Comparison of ENCODE assay signal across 12 mouse cellular contexts in genomic region chr13:12925604-12926003, GRCm38 (mm10).
DNase-seq lines count a peak whose midpoint lies in the region; ATAC-seq and TF ChIP-seq lines count a peak whose summit lies in the region.
"Had no signal": no experiment of that assay in that cellular context is flagged by ENCODE, and none has a peak within 500 bp of the region (broad histone marks: within the 10 kb centered on the region; RNA-seq: fewer than 3 reads in every experiment).

No protein-coding gene starts in this region.

- H3K4me2 ChIP-seq in hindbrain, embryonic 12.5 days (replicated peaks) = no peak overlapping the region
- no peak overlapping the region for H3K4me2 ChIP-seq in hindbrain, embryonic 13.5 days
- no peak overlapping the region for H3K4me2 ChIP-seq in stomach, embryonic 15.5 days

- peak; percentile 51; the same call in 1 of the 2 replicates for ATAC-seq in hindbrain, embryonic 12.5 days (ENCODE audit: low FRiP score)
- ATAC-seq in hindbrain, embryonic 13.5 days (ENCODE audit: low FRiP score) = no peak
- 0 out of 2 replicates have a peak, but pooled peaks have one; percentile 9 for ATAC-seq in stomach, embryonic 15.5 days (ENCODE audit: insufficient read depth, low FRiP score, low read depth)

- no peak overlapping the region for H3K27ac ChIP-seq in hindbrain, embryonic 12.5 days
- H3K27ac ChIP-seq in hindbrain, embryonic 13.5 days = no peak overlapping the region
- H3K27ac ChIP-seq in bone marrow macrophage, adult 2 months (ENCODE audit: insufficient read depth, low read depth, low read length) = no peak overlapping the region
- no peak overlapping the region for H3K27ac ChIP-seq in stomach, embryonic 15.5 days

- no peak overlapping the region for H3K4me3 ChIP-seq in hindbrain, embryonic 12.5 days
- H3K4me3 ChIP-seq in hindbrain, embryonic 13.5 days = no peak overlapping the region
- no peak overlapping the region for H3K4me3 ChIP-seq in bone marrow macrophage, adult 2 months (ENCODE audit: insufficient read depth, low read length)
- no peak overlapping the region for H3K4me3 ChIP-seq in stomach, embryonic 15.5 days (replicated peaks)
- H3K4me3 ChIP-seq: myocyte had no signal

- TF ChIP-seq POLR2A in bone marrow macrophage, adult 2 months (IDR thresholded peaks at IDR 0.05; ENCODE audit: borderline replicate concordance, low read depth, low read length) = no peak

- peaks cover 75% of the 10 kb centered on the region for H3K9me3 ChIP-seq in hindbrain, embryonic 12.5 days (replicated peaks)
- peaks cover 68% of the 10 kb centered on the region for H3K9me3 ChIP-seq in hindbrain, embryonic 13.5 days
- peaks cover 33% of the 10 kb centered on the region for H3K9me3 ChIP-seq in stomach, embryonic 15.5 days

- 89% methylated on average over 14 of the region's 14 CpGs for WGBS in hindbrain, embryonic 12.5 days
- WGBS in hindbrain, embryonic 13.5 days = 91% methylated on average over 14 of the region's 14 CpGs
- WGBS in stomach, embryonic 15.5 days = 88% methylated on average over 14 of the region's 14 CpGs

- no peak overlapping the region for H3K9ac ChIP-seq in hindbrain, embryonic 12.5 days
- no peak overlapping the region for H3K9ac ChIP-seq in hindbrain, embryonic 13.5 days
- H3K9ac ChIP-seq in stomach, embryonic 15.5 days = no peak overlapping the region

- peak; percentile 4 for DNase-seq in spleen, adult 12 weeks (ENCODE audit: low spot score)
- DNase-seq in spleen, postnatal 36 days (ENCODE audit: low spot score in 2 of 2) = no peak
- DNase-seq in frontal cortex, adult 2 months (ENCODE audit: extremely low spot score in 1 of 2, low spot score in 1 of 2) = no peak
- no peak for DNase-seq in Muller cell, postnatal 12 days (ENCODE audit: inconsistent ontology term)
- DNase-seq: kidney, postnatal 25 days; left cerebral cortex, postnatal 4 days; right cerebral cortex, postnatal 25 days had no signal

- H3K27me3 ChIP-seq in hindbrain, embryonic 12.5 days = no peaks in the 10 kb centered on the region
- H3K27me3 ChIP-seq in hindbrain, embryonic 13.5 days = no peaks in the 10 kb centered on the region
- H3K27me3 ChIP-seq in stomach, embryonic 15.5 days (replicated peaks) = no peaks in the 10 kb centered on the region

- TF ChIP-seq CTCF in bone marrow macrophage, adult 2 months (IDR thresholded peaks at IDR 0.05; ENCODE audit: low read depth, low read length) = peak; percentile 72

- H3K36me3 ChIP-seq in hindbrain, embryonic 12.5 days = no peaks in the 10 kb centered on the region
- no peaks in the 10 kb centered on the region for H3K36me3 ChIP-seq in hindbrain, embryonic 13.5 days
- no peaks in the 10 kb centered on the region for H3K36me3 ChIP-seq in stomach, embryonic 15.5 days

- H3K4me1 ChIP-seq in hindbrain, embryonic 12.5 days = no peaks in the 10 kb centered on the region
- no peaks in the 10 kb centered on the region for H3K4me1 ChIP-seq in hindbrain, embryonic 13.5 days (replicated peaks)
- H3K4me1 ChIP-seq in bone marrow macrophage, adult 2 months (ENCODE audit: control insufficient read depth, insufficient read depth, low read length) = no peaks in the 10 kb centered on the region
- no peaks in the 10 kb centered on the region for H3K4me1 ChIP-seq in stomach, embryonic 15.5 days
